Mouse (Mus musculus) intestine, embryonic 14.5 days (tissue): Measurements from ENCODE around the gene Isoc2a. TPM values are rescaled to one million over a fixed set of nuclear protein-coding genes. Genes with fewer than 3 reads are reported as not detected.

ENCODE experiments used
- ATAC-seq: fragments of 200-750 bp; cut with Nextera tagmentation; replicated peaks from 2 replicates; pipeline ENCODE4 v1.8.0; 2017; ENCODE audit warnings: low read depth, moderate number of reproducible peaks, moderate TSS enrichment, moderate library complexity; ENCODE audit not compliant: low FRiP score, low TSS enrichment
- DNase-seq: peaks from one replicate; pipeline ENCODE4 v3.0.0-alpha.2; 2018; ENCODE audit warnings: low spot score
- H3K27ac ChIP-seq: fragments of 300-500 bp; sonication (generic); 2 replicates; pipeline ENCODE4 v1.5.1; 2014; ENCODE audit warnings: low read depth, mild to moderate bottlenecking, control low read depth
- H3K27me3 ChIP-seq: fragments of 300-500 bp; sonication (generic); replicated peaks from 2 replicates; pipeline ENCODE4 v1.6.1; 2014; ENCODE audit warnings: low read length, control low read depth; ENCODE audit not compliant: control insufficient read depth, insufficient read depth
- H3K36me3 ChIP-seq: fragments of 300-500 bp; sonication (generic); 2 replicates; pipeline ENCODE4 v1.6.1; 2014; ENCODE audit warnings: low read length, control low read depth; ENCODE audit not compliant: control insufficient read depth, insufficient read depth
- H3K4me1 ChIP-seq: fragments of 300-500 bp; sonication (generic); replicated peaks from 2 replicates; pipeline ENCODE4 v1.6.1; 2014; ENCODE audit warnings: low read length, control low read depth, mixed read lengths; ENCODE audit not compliant: control insufficient read depth, insufficient read depth
- H3K4me2 ChIP-seq: fragments of 300-500 bp; sonication (generic); 2 replicates; pipeline ENCODE4 v1.6.1; 2014; ENCODE audit warnings: low read length
- H3K4me3 ChIP-seq: fragments of 300-500 bp; sonication (generic); 2 replicates; pipeline ENCODE4 v1.5.1; 2014; ENCODE audit warnings: low read depth, low read length, control low read depth, mixed read lengths
- H3K9ac ChIP-seq: fragments of 300-500 bp; sonication (generic); 2 replicates; pipeline ENCODE4 v1.6.1; 2014; ENCODE audit warnings: mild to moderate bottlenecking, low read length
- H3K9me3 ChIP-seq: fragments of 300-500 bp; sonication (generic); 2 replicates; pipeline ENCODE4 v1.6.1; 2016; ENCODE audit warnings: low read length, control low read depth; ENCODE audit not compliant: control insufficient read depth
- WGBS: fragments of 180-500 bp; shearing (Covaris S2); extraction: QIAGEN DNeasy Blood & Tissue Kit; methylation state at CpG from one replicate; pipeline ENCODE4 v1.1.7; 2014; 5-methylcytosine and 5-hydroxymethylcytosine counted together
- polyA plus RNA-seq: library from polyadenylated mRNA; unstranded; fragments of >200 nt; fragmentation: Nextera tagmentation; extraction: Ambion mirVana; gene quantifications from 2 replicates; pipeline ENCODE4 v1.2.1, GENCODE M21; 2014

The Isoc2a gene
- 0.96 and 1.0 TPM in 2 replicates for polyA plus RNA-seq

GRCm38 (mm10) chr7:4876753-4877221, at the start of gene Isoc2a:
Gene Isoc2a (plus strand): TSS chr7:4877153.
- Histone ChIP-seq H3K4me3 (peak within 1 kb of the TSS; percentile 55), H3K27ac (peak within 1 kb of the TSS; percentile 62)
- peak; percentile 99 for ATAC-seq

DNA sequence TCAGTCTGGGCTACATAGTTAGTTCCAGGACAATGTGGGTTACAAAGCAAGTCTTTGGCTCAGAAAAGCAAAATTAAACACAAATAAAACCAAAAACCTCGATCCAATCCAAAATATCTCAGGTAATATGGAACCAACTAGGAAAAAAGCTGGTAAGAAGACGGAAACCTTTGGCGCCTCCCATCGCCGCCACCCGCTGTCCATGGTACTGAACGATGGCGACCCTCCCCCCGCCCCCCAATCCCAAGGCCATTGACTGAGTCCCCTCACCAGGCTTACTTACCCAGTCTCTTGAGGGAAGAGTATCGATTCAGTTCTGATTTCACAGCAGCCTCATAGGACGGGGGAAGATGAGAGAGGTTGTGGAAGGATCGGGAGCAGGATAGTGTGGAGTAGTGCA, 46.5 kb upstream of the Isoc2a start:
- H3K9ac ChIP-seq = no peak overlapping the region
- H3K36me3 ChIP-seq = no peaks in the 10 kb centered on the region
- H3K27ac ChIP-seq = no peak overlapping the region
- no peak; the same call in 1 of the 2 replicates for ATAC-seq
- H3K4me1 ChIP-seq = no peaks in the 10 kb centered on the region
- H3K27me3 ChIP-seq = peaks cover 33% of the 10 kb centered on the region
- no peaks in the 10 kb centered on the region for H3K9me3 ChIP-seq
- peak; percentile 66 for DNase-seq
- no peak overlapping the region for H3K4me2 ChIP-seq
- H3K4me3 ChIP-seq = no peak overlapping the region
- WGBS = 6% methylated on average over 12 of the region's 12 CpGs

More at GRCm38 (mm10) chr7:4876753-4877221, at the start of gene Isoc2a:
- peak; percentile 94 for DNase-seq
- H3K36me3 ChIP-seq = no peaks in the 10 kb centered on the region
- no peaks in the 10 kb centered on the region for H3K27me3 ChIP-seq
- H3K4me1 ChIP-seq = peaks cover 10% of the 10 kb centered on the region; the same call in 1 of the 2 replicates
- 1% methylated on average over 22 of the region's 22 CpGs for whole genome bisulfite sequencing
- H3K9me3 ChIP-seq = no peaks in the 10 kb centered on the region
- peak within 1 kb of the TSS; percentile 95 for H3K4me2 ChIP-seq
- peak within 1 kb of the TSS; percentile 66 for H3K9ac ChIP-seq

GRCm38 (mm10) chr7:4835631-4836327, 41.2 kb upstream of the Isoc2a start:
- H3K9me3 ChIP-seq = peaks cover 3% of the 10 kb centered on the region; the same call in 1 of the 2 replicates
- peak overlapping the region; percentile 40 for H3K4me3 ChIP-seq
- peak overlapping the region; percentile 69 for H3K4me2 ChIP-seq
- WGBS = 7% methylated on average over 34 of the region's 34 CpGs
- H3K9ac ChIP-seq = 0 out of 2 replicates have a peak overlapping the region, but pooled peaks have one; percentile 20
- DNase-seq = no peak
- peaks cover 64% of the 10 kb centered on the region for H3K27me3 ChIP-seq
- H3K27ac ChIP-seq = no peak overlapping the region
- H3K36me3 ChIP-seq = no peaks in the 10 kb centered on the region
- ATAC-seq = peak; percentile 38; the same call in 1 of the 2 replicates
- H3K4me1 ChIP-seq = 0 out of 2 replicates have a peak, but pooled peaks cover 3% of the 10 kb centered on the region

DNA sequence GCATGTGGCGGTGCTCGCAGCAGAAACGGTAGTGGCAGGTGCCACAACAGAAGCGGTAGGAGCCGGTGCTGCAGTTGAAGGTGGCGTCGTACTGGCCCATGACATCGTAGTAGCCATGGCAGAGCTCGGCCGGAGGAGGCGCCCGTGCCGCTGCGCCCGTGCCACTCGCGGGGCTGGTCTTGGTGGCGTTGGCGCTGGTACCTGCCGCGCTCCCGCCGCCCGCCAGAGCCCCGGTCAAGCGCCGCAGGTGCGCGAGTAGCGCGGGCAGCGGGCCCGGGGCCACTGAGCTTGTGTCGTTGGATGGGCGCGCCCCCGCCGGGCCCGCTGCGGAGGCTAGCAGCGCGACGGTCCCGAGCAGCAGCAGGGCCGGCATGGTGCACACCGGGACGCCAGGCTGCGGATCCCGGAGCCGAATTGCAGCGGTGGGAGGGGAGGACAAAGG, 40.6 kb upstream of the Isoc2a start:
- DNase-seq = peak; percentile 66
- H3K27ac ChIP-seq = no peak overlapping the region
- no peaks in the 10 kb centered on the region for H3K36me3 ChIP-seq
- peak; percentile 83 for ATAC-seq
- peak overlapping the region; percentile 40 for H3K4me3 ChIP-seq
- H3K9ac ChIP-seq = 0 out of 2 replicates have a peak overlapping the region, but pooled peaks have one; percentile 20
- 0 out of 2 replicates have a peak, but pooled peaks cover 3% of the 10 kb centered on the region for H3K4me1 ChIP-seq
- peak overlapping the region; percentile 69 for H3K4me2 ChIP-seq
- H3K27me3 ChIP-seq = peaks cover 62% of the 10 kb centered on the region
- WGBS = under 1% methylated on average over 51 of the region's 51 CpGs
- peaks cover 3% of the 10 kb centered on the region; the same call in 1 of the 2 replicates for H3K9me3 ChIP-seq

DNA sequence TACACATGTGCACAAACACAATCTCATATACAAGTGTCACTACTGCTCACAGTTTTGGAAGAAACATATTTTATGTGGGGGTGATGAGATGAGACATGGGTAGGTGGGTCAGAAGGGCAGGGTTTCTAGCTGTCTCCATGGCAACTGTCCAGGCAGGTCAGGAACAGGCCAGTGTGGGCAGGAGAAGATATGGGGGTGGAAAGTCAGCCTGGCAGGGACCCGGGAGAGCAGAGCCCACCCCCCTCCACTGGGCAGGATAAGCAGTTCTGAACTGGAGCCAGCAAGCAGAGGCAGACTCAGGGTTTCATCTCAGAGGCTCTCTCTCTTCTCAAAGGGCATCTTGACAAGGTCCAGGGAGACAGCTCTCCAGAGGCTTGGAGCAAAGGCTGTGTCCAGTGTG, 39.3 kb upstream of the Isoc2a start:
- H3K36me3 ChIP-seq = no peaks in the 10 kb centered on the region
- DNase-seq (no peak), ATAC-seq (no peak)
- no peak overlapping the region for H3K9ac ChIP-seq
- no peak overlapping the region for H3K27ac ChIP-seq
- 12% methylated on average over 1 of the region's 1 CpGs for WGBS
- H3K9me3 ChIP-seq = peaks cover 3% of the 10 kb centered on the region; the same call in 1 of the 2 replicates
- peaks cover 3% of the 10 kb centered on the region; the same call in 1 of the 2 replicates for H3K4me1 ChIP-seq
- no peak overlapping the region for H3K4me2 ChIP-seq
- peaks cover 69% of the 10 kb centered on the region for H3K27me3 ChIP-seq
- H3K4me3 ChIP-seq = no peak overlapping the region

DNA sequence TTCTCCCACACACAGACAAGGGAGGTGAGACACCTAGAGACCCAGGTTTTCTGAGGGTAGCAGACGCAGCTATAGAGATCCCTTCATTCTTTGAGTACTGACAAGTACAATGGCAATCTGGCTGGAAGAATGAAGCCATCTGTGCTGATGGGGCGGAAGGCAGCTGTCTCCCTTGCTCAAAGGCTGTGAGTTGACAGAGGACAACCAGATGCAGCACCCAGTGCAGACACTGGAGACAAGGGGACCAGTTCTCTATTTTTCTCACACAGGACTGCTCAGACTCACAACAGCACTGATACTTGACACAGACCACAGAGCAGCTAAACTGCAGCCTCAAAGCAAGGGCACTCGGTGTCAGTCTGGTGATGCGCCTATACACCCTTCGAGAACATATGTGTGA, 34.9 kb upstream of the Isoc2a start:
- Histone ChIP-seq H3K27ac (no peak overlapping the region), H3K4me2 (no peak overlapping the region), H3K36me3 (no peaks in the 10 kb centered on the region), H3K9ac (no peak overlapping the region), H3K27me3 (peaks cover 72% of the 10 kb centered on the region), H3K4me3 (no peak overlapping the region), H3K9me3 (peaks cover under 1% of the 10 kb centered on the region; the same call in 1 of the 2 replicates), H3K4me1 (peaks cover 14% of the 10 kb centered on the region)
- DNase-seq (no peak), ATAC-seq (no peak)
- WGBS = 51% methylated on average over 5 of the region's 5 CpGs

DNA sequence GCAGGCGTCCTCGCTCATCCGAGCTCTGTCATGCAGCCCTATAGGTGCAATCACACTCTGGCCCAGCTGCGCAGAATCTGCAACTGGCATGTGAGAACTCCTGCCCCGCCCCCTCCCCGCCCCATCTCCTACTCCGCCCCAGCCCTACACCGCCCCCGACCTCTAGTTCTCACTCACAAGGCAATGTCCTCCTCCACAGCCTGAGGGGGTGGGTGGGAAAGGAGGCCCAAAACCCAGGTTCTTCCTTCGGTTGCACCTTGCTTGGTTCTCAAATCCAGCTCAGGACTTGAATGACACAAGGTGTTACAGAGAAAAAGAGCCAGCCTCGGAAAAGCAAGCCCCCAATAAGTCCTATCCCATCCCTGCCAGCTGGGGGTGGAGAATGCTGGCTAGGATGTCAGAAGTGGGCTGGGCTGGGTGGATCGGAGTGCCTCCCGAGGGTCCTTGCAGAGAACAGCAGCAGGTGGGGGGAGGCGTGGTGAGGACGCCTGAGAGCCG, 34.3 kb upstream of the Isoc2a start:
- peaks cover 66% of the 10 kb centered on the region for H3K27me3 ChIP-seq
- DNase-seq (peak; percentile 62), ATAC-seq (peak; percentile 54)
- 0% methylated on average over 16 of the region's 16 CpGs for WGBS
- no peaks in the 10 kb centered on the region for H3K9me3 ChIP-seq
- H3K4me3 ChIP-seq = no peak overlapping the region; the same call in 1 of the 2 replicates
- H3K9ac ChIP-seq = no peak overlapping the region
- peaks cover 14% of the 10 kb centered on the region for H3K4me1 ChIP-seq
- H3K4me2 ChIP-seq = peak overlapping the region; percentile 33
- no peaks in the 10 kb centered on the region for H3K36me3 ChIP-seq
- no peak overlapping the region for H3K27ac ChIP-seq

- Histone ChIP-seq H3K4me3 (peak overlapping the region; percentile 39), H3K4me2 (peak overlapping the region; percentile 93), H3K36me3 (no peaks in the 10 kb centered on the region), H3K9ac (0 out of 2 replicates have a peak overlapping the region, but pooled peaks have one; percentile 25), H3K9me3 (no peaks in the 10 kb centered on the region), H3K27me3 (peaks cover 60% of the 10 kb centered on the region), H3K27ac (no peak overlapping the region), H3K4me1 (peaks cover 14% of the 10 kb centered on the region)
- ATAC-seq (no peak), DNase-seq (no peak)
- 2% methylated on average over 34 of the region's 34 CpGs for WGBS
Observed at GRCm38 (mm10) chr7:4843604-4844244, 33.2 kb upstream of the Isoc2a start.
